ENCODE assay signal across 23 mouse cellular contexts in genomic region chr9:112054807-112055381, GRCm38 (mm10).
A peak's percentile ranks its signal among the peaks of the same experiment; 100 is the strongest.
DNase-seq lines count a peak whose midpoint lies in the region; ATAC-seq and TF ChIP-seq lines count a peak whose summit lies in the region.
"Had no signal": no experiment of that assay in that cellular context is flagged by ENCODE, and none has a peak within 500 bp of the region (broad histone marks: within the 10 kb centered on the region; RNA-seq: fewer than 3 reads in every experiment).

No protein-coding gene starts in this region.

- H3K4me1 ChIP-seq in hindbrain, postnatal 0 days (ENCODE audit: insufficient read depth, low read length) = no peaks in the 10 kb centered on the region; the same call in 1 of the 2 replicates
- no peaks in the 10 kb centered on the region for H3K4me1 ChIP-seq in midbrain, postnatal 0 days (ENCODE audit: insufficient read depth, low read length)
- H3K4me1 ChIP-seq in cerebellum, adult 2 months (ENCODE audit: control insufficient read depth, insufficient read depth, low read length) = no peaks in the 10 kb centered on the region
- H3K4me1 ChIP-seq: embryonic facial prominence, embryonic 10.5 days; heart, embryonic 15.5 days; limb, embryonic 13.5 days; liver, embryonic 13.5 days; neural tube, embryonic 12.5 days; stomach, embryonic 15.5 days had no signal

- no peak overlapping the region for H3K4me3 ChIP-seq in hindbrain, postnatal 0 days (ENCODE audit: low read length)
- no peak overlapping the region for H3K4me3 ChIP-seq in midbrain, postnatal 0 days (ENCODE audit: low read depth, low read length)
- H3K4me3 ChIP-seq in cerebellum, adult 2 months (replicated peaks; ENCODE audit: insufficient read depth, low read depth, low read length) = no peak overlapping the region
- H3K4me3 ChIP-seq: embryonic facial prominence, embryonic 10.5 days; heart, embryonic 15.5 days; limb, embryonic 13.5 days; liver, embryonic 13.5 days; neural tube, embryonic 12.5 days; stomach, embryonic 15.5 days had no signal

- no peaks in the 10 kb centered on the region for H3K36me3 ChIP-seq in hindbrain, postnatal 0 days (ENCODE audit: insufficient read depth, low read length)
- H3K36me3 ChIP-seq in midbrain, postnatal 0 days (ENCODE audit: insufficient read depth, low read length) = no peaks in the 10 kb centered on the region
- H3K36me3 ChIP-seq: embryonic facial prominence, embryonic 10.5 days; heart, embryonic 15.5 days; limb, embryonic 13.5 days; liver, embryonic 13.5 days; neural tube, embryonic 12.5 days; stomach, embryonic 15.5 days had no signal

- TF ChIP-seq POLR2A in brain, embryonic 14.5 days (IDR thresholded peaks at IDR 0.05; ENCODE audit: borderline replicate concordance, extremely low read depth, insufficient read depth, insufficient read length, poor library complexity, severe bottlenecking) = no peak
- TF ChIP-seq POLR2A in cerebellum, adult 2 months (IDR thresholded peaks at IDR 0.05; ENCODE audit: borderline replicate concordance, insufficient read depth, low read length) = no peak

- 52% methylated on average over 6 of the region's 6 CpGs for WGBS in hindbrain, postnatal 0 days
- 56% methylated on average over 6 of the region's 6 CpGs for WGBS in midbrain, postnatal 0 days
- WGBS in cerebellum, adult 2 months = 83% methylated on average over 6 of the region's 6 CpGs

- H3K27me3 ChIP-seq in hindbrain, postnatal 0 days (ENCODE audit: insufficient read depth, low read length) = no peaks in the 10 kb centered on the region
- H3K27me3 ChIP-seq in midbrain, postnatal 0 days (ENCODE audit: insufficient read depth, low read length) = no peaks in the 10 kb centered on the region
- no peaks in the 10 kb centered on the region for H3K27me3 ChIP-seq in cerebellum, adult 2 months (ENCODE audit: control insufficient read depth, insufficient read depth, low read length)
- H3K27me3 ChIP-seq: heart, embryonic 15.5 days; limb, embryonic 13.5 days; liver, embryonic 13.5 days; neural tube, embryonic 12.5 days; stomach, embryonic 15.5 days had no signal

- 0 out of 2 replicates have a peak, but pooled peaks have one; percentile 63 for ATAC-seq in hindbrain, postnatal 0 days
- ATAC-seq in midbrain, postnatal 0 days (ENCODE audit: low FRiP score) = no peak
- ATAC-seq: CD4-positive, CD25-positive, alpha-beta regulatory T cell, adult 4 months; forebrain, embryonic 16.5 days; intestine, embryonic 16.5 days had no signal

- peak; percentile 50 for DNase-seq in heart, adult 11 months
- DNase-seq in heart, postnatal 4 days = no peak
- peak; percentile 50 for DNase-seq in brain, embryonic 14.5 days (ENCODE audit: low read depth)
- DNase-seq in hindbrain, postnatal 0 days (ENCODE audit: low spot score) = peak; percentile 44
- peak; percentile 50 for DNase-seq in midbrain, postnatal 0 days (ENCODE audit: low spot score)
- no peak for DNase-seq in adrenal gland, adult (ENCODE audit: inconsistent age in 2 of 2, low spot score in 1 of 2)
- DNase-seq in cerebellum, adult 2 months = no peak
- DNase-seq: adrenal gland, postnatal 25 days; cerebellum, adult 9-11 months; heart, postnatal 36 days; kidney, adult 9 months; kidney, postnatal 14 days; liver, embryonic 13.5 days; lung, embryonic 14.5 days; thymus, postnatal 4 days had no signal

- no peak overlapping the region for H3K4me2 ChIP-seq in hindbrain, postnatal 0 days (ENCODE audit: low read depth, low read length)
- no peak overlapping the region for H3K4me2 ChIP-seq in midbrain, postnatal 0 days (ENCODE audit: low read depth, low read length, poor library complexity, severe bottlenecking)
- H3K4me2 ChIP-seq: heart, embryonic 15.5 days; limb, embryonic 13.5 days; liver, embryonic 13.5 days; lung, embryonic 14.5 days; neural tube, embryonic 12.5 days; stomach, embryonic 15.5 days had no signal

- H3K9ac ChIP-seq in hindbrain, postnatal 0 days (replicated peaks; ENCODE audit: low read length) = no peak overlapping the region
- no peak overlapping the region for H3K9ac ChIP-seq in midbrain, postnatal 0 days (replicated peaks; ENCODE audit: low read length, poor library complexity, severe bottlenecking)
- H3K9ac ChIP-seq: heart, embryonic 15.5 days; limb, embryonic 13.5 days; liver, embryonic 13.5 days; lung, embryonic 14.5 days; neural tube, embryonic 12.5 days; stomach, embryonic 15.5 days had no signal

- 0 out of 2 replicates have a peak overlapping the region, but pooled peaks have one; percentile 2 for H3K27ac ChIP-seq in hindbrain, postnatal 0 days
- H3K27ac ChIP-seq in midbrain, postnatal 0 days (ENCODE audit: low read depth, low read length) = no peak overlapping the region
- no peak overlapping the region for H3K27ac ChIP-seq in cerebellum, adult 2 months (ENCODE audit: insufficient read depth, low read length)
- H3K27ac ChIP-seq: embryonic facial prominence, embryonic 10.5 days; heart, embryonic 15.5 days; limb, embryonic 13.5 days; liver, embryonic 13.5 days; neural tube, embryonic 12.5 days; stomach, embryonic 15.5 days had no signal

- no peak for TF ChIP-seq CTCF in brain, embryonic 14.5 days (IDR thresholded peaks at IDR 0.05; ENCODE audit: borderline replicate concordance, extremely low read depth, insufficient read depth, insufficient read length)
- TF ChIP-seq CTCF in hindbrain, postnatal 0 days (IDR thresholded peaks at IDR 0.05; ENCODE audit: low read depth) = no peak
- no peak for TF ChIP-seq CTCF in midbrain, postnatal 0 days (IDR thresholded peaks at IDR 0.05)
- TF ChIP-seq CTCF in cerebellum, adult 2 months (IDR thresholded peaks at IDR 0.05; ENCODE audit: borderline replicate concordance, insufficient read depth, low read depth, low read length) = no peak

- no peaks in the 10 kb centered on the region for H3K9me3 ChIP-seq in hindbrain, postnatal 0 days (ENCODE audit: low read length)
- no peaks in the 10 kb centered on the region for H3K9me3 ChIP-seq in midbrain, postnatal 0 days (ENCODE audit: low read length)
- H3K9me3 ChIP-seq: embryonic facial prominence, embryonic 10.5 days; heart, embryonic 15.5 days; limb, embryonic 13.5 days; liver, embryonic 13.5 days; neural tube, embryonic 12.5 days; stomach, embryonic 15.5 days had no signal

Comparison
In these comparisons a context has a peak if more than half of its experiments do, and no peak if none do; other contexts are left out.
1. DNase-seq: peak in heart, adult 11 months (single experiment), brain, embryonic 14.5 days (single experiment), hindbrain, postnatal 0 days (single experiment) and midbrain, postnatal 0 days (single experiment); none in heart, postnatal 4 days (single experiment), adrenal gland, adult (0 of 2) and cerebellum, adult 2 months (0 of 2).